Mouse (Mus musculus): ENCODE measurements around the gene Traf3ip3. TPM values are rescaled to one million over a fixed set of nuclear protein-coding genes. Genes with fewer than 3 reads are reported as not detected.
A peak's percentile ranks its signal among the peaks of the same experiment; 100 is the strongest.

Traf3ip3 gene
- 0.58 and 1.0 TPM in 2 replicates for polyA plus RNA-seq (2015; fragmentation: Nextera tagmentation; extraction: Ambion mirVana)

DNA sequence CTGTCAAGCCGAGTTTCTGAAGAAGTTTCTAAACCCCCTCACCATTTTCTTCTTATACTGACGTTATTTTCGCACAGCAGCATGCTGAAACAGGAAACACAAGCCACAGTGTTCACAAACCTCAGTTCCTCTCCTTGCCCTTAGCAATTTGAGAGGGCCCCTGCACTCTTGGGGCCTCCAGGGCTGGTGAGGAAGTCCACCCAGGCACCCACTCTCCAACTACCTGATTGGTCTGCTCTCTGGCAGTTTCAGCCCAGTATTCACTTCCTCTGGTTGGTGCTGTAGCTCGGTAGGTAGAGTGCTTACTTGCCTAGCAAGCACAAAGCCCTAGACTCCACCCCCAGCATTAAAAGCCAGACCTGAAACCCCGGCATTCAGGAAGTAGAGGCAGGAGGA, at the start of gene Traf3ip3:
Gene Traf3ip3, minus strand, starts transcription at position 321 of the 396 bp plus-strand sequence.
- ATAC-seq: no peak
- WGBS: 64% methylated on average over 5 of the region's 5 CpGs

DNA sequence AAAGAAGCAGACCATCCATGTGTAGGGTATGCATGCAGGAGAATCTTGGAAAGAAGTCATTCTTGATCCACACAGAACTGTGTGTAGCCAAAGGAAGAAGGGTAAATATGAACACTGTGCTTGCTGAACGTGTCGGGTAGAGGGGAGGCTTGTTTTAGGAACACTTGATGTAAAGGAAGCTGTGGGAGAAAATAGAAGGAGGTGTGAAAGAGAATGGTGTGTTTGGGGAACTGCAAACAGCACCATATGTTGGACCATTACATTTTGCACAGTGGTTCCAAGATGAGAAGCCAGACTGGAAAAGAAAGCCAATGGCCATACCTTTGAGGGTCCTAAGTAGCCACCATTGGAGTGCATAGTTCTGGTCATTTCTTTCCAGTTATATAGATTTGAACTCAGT, 48.5 kb upstream of the Traf3ip3 start:
- H3K4me2 ChIP-seq: no peak overlapping the region
- 85% methylated on average over 2 of the region's 2 CpGs for WGBS

More for the DNA sequence above, at the start of gene Traf3ip3:
- Histone ChIP-seq H3K9ac (no peak within 1 kb of the TSS), H3K4me3 (no peak within 1 kb of the TSS), H3K4me1 (no peaks in the 10 kb centered on the region), H3K9me3 (replicated peaks) (no peaks in the 10 kb centered on the region), H3K27ac (no peak within 1 kb of the TSS), H3K27me3 (no peaks in the 10 kb centered on the region), H3K36me3 (ENCODE audit: poor library complexity, severe bottlenecking) (no peaks in the 10 kb centered on the region), H3K4me2 (no peak within 1 kb of the TSS)

DNA sequence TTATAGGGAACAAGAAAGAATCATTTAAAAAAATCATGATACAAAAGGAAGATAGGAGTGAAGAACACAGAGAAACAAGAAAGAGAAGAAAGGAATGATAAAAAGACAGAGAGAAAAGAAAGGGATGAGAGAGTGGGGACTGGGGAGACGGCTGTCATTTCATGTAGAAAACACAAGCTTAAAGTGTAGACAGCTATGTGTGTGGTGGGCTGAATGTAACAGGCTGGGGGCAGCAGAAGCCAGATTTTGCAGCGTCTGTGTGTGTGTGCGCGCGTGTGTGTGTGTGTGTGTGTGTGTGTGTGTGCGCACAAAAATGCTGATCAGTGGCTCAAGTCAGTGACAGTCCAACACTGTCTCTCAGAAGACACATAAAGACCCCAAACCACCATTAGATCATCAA, 42.7 kb upstream of the Traf3ip3 start:
- peak; percentile 48; the same call in 1 of the 2 replicates for ATAC-seq
- Histone ChIP-seq H3K27me3 (no peaks in the 10 kb centered on the region), H3K4me3 (no peak overlapping the region), H3K4me1 (0 out of 2 replicates have a peak, but pooled peaks cover 4% of the 10 kb centered on the region), H3K9ac (no peak overlapping the region), H3K9me3 (replicated peaks) (no peaks in the 10 kb centered on the region), H3K4me2 (no peak overlapping the region), H3K36me3 (ENCODE audit: poor library complexity, severe bottlenecking) (no peaks in the 10 kb centered on the region), H3K27ac (no peak overlapping the region)
- 75% methylated on average over 6 of the region's 6 CpGs for WGBS

More for the DNA sequence above, 48.5 kb upstream of the Traf3ip3 start:
- Histone ChIP-seq H3K4me1 (no peaks in the 10 kb centered on the region), H3K36me3 (ENCODE audit: poor library complexity, severe bottlenecking) (no peaks in the 10 kb centered on the region), H3K9me3 (replicated peaks) (no peaks in the 10 kb centered on the region), H3K4me3 (no peak overlapping the region), H3K27ac (no peak overlapping the region), H3K27me3 (no peaks in the 10 kb centered on the region), H3K9ac (no peak overlapping the region)
- no peak for ATAC-seq

DNA sequence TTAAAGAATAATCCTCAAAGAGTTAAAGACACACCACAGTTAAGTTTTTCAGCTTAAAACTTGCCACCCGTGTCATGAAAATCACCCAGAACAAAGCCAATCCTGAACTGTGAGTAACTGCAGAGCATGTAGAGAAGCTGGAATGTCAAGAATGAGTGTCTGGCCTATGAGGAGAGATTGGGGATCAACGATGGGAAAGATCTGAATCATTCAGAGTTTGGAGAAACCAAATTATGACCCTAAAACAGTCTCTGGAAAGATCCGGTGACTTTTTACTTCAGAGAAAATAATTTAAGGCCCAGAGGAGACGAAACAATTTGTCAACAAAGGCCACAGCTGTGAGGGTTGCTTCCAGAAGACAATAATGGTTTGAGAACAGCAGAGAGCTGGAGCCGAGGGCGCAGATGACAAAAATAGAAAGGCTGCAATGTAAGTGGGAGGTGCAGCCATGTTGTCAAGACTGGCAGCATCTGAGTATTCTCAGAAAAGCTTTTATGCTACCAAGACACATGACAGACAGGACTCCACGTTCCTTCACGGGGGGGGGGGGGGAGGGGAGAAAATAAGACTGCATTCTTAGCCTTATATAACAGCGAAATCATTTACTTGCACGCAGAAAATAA, 42.2 kb upstream of the Traf3ip3 start:
- H3K4me2 ChIP-seq: no peak overlapping the region
- H3K4me3 ChIP-seq: no peak overlapping the region
- ATAC-seq: peak; percentile 62; the same call in 1 of the 2 replicates
- H3K36me3 ChIP-seq (ENCODE audit: poor library complexity, severe bottlenecking): no peaks in the 10 kb centered on the region
- H3K27ac ChIP-seq: no peak overlapping the region
- no peaks in the 10 kb centered on the region for H3K27me3 ChIP-seq
- no peaks in the 10 kb centered on the region for H3K9me3 ChIP-seq (replicated peaks)
- no peak overlapping the region for H3K9ac ChIP-seq
- H3K4me1 ChIP-seq: 0 out of 2 replicates have a peak, but pooled peaks cover 4% of the 10 kb centered on the region
- 60% methylated on average over 10 of the region's 10 CpGs for WGBS

DNA sequence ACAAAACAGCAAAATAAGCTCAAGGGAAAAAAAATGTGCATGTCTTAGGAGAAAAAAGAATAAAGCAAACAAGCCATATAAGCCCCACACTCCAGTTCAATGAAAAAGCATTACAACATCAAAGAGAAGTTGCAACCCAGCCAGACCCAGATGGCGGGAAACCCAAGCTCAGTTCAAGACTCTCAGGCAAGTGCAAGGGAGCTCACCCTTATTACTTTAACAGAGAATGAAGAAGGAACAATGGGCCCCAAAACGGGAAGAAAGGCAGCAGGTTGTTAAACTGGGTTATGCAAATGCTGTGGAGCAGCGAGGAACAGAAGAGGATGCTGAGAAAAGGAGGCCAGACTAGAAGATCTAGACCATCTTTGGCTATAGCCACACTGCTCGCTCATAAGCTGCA, 41.4 kb upstream of the Traf3ip3 start:
- ATAC-seq: no peak
- no peak overlapping the region for H3K4me2 ChIP-seq
- H3K27me3 ChIP-seq: no peaks in the 10 kb centered on the region
- WGBS: 41% methylated on average over 4 of the region's 4 CpGs
- 0 out of 2 replicates have a peak, but pooled peaks cover 4% of the 10 kb centered on the region for H3K4me1 ChIP-seq
- no peak overlapping the region for H3K9ac ChIP-seq
- H3K27ac ChIP-seq: no peak overlapping the region
- H3K9me3 ChIP-seq (replicated peaks): no peaks in the 10 kb centered on the region
- H3K36me3 ChIP-seq (ENCODE audit: poor library complexity, severe bottlenecking): no peaks in the 10 kb centered on the region
- H3K4me3 ChIP-seq: no peak overlapping the region

DNA sequence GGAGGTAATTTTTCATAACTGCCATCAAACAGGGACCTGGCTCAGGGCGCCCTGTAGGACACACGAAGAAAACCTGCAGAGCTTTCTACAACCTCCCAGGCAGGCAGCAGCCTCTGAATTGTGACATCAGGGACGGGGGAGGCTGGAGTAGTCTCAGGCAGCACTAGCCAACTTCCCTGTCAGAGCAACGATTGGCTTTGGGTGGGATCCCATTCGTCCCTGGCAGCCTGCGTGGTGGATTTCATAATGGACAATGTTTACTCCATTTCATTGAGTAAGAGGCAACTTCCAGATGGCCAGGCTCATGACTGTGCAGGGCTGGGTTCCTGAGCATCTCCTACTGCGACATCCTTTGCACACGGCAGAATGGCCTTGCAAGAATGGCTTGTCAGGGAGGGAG, 40.7 kb upstream of the Traf3ip3 start:
- Histone ChIP-seq H3K27ac (no peak overlapping the region), H3K9ac (no peak overlapping the region), H3K27me3 (no peaks in the 10 kb centered on the region), H3K4me1 (0 out of 2 replicates have a peak, but pooled peaks cover 4% of the 10 kb centered on the region), H3K4me2 (no peak overlapping the region), H3K9me3 (replicated peaks) (no peaks in the 10 kb centered on the region), H3K4me3 (no peak overlapping the region), H3K36me3 (ENCODE audit: poor library complexity, severe bottlenecking) (no peaks in the 10 kb centered on the region)
- ATAC-seq: peak; percentile 38; the same call in 1 of the 2 replicates
- 75% methylated on average over 8 of the region's 8 CpGs for WGBS

DNA sequence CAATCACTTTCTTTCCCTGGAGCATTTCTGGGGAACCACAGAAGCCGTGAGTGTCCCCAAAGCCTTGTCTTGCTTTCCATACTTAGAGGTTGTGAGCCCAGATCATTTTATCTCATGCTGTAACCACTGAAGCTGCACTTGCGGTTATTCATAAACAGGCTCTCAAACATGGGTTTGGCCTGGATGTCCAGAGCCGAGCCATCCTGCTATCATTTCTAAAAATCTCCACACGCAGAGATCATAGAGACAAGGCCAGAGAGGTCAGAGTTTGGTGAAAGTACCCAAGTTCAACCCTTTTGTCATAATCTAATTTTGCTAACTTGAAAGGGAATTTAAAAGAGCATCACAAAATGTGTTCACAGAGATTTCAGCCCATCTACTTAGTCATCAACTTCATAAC, 39.9 kb upstream of the Traf3ip3 start:
- Histone ChIP-seq H3K27me3 (no peaks in the 10 kb centered on the region), H3K4me3 (no peak overlapping the region), H3K9me3 (replicated peaks) (no peaks in the 10 kb centered on the region), H3K4me2 (no peak overlapping the region), H3K9ac (no peak overlapping the region), H3K27ac (no peak overlapping the region), H3K4me1 (0 out of 2 replicates have a peak, but pooled peaks cover 4% of the 10 kb centered on the region), H3K36me3 (ENCODE audit: poor library complexity, severe bottlenecking) (no peaks in the 10 kb centered on the region)
- no peak for ATAC-seq
- WGBS: 94% methylated on average over 4 of the region's 4 CpGs

DNA sequence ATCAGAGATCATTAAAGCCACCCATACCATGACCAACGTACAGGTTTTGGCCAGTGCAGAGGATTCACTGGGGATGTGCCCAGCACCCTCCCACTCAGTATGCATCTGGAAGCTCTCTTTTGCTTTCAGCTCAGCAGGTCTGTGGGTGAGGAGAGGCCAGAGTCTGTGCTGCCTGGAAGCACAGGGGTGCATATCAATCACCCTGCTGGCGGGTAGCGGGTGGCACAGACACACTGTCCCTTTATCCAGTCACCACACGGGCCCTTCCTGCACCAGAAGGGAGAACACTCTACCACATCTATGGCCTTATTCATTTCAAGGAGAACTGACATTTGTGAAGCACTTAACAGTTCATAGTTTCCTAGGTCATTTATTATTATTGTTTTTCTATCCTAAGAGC, 36.9 kb upstream of the Traf3ip3 start:
- Histone ChIP-seq H3K9ac (no peak overlapping the region), H3K4me2 (no peak overlapping the region), H3K27me3 (no peaks in the 10 kb centered on the region), H3K9me3 (replicated peaks) (no peaks in the 10 kb centered on the region), H3K4me3 (no peak overlapping the region), H3K4me1 (0 out of 2 replicates have a peak, but pooled peaks cover 4% of the 10 kb centered on the region), H3K36me3 (ENCODE audit: poor library complexity, severe bottlenecking) (no peaks in the 10 kb centered on the region), H3K27ac (no peak overlapping the region)
- 64% methylated on average over 4 of the region's 4 CpGs for WGBS
- ATAC-seq: no peak

DNA sequence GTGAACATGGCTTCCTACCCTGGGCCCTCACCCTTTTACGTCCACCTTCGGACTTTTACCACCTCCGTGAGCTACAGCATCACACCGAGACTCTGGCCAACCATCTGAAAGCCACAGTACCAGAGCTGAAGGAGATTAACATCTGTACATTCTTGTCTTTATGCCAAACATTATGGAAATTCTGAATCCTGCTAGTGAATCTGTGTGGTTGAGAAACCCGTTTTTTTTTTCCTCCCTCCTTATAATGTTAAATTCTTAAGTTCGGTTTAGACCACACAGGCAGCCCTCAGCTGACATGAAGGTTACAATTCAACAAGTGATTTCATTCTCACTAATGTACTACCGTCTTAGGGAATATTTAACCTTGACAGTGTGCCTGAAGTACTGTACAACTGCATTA, 33.4 kb upstream of the Traf3ip3 start:
- Histone ChIP-seq H3K9ac (no peak overlapping the region), H3K36me3 (ENCODE audit: poor library complexity, severe bottlenecking) (no peaks in the 10 kb centered on the region), H3K4me1 (no peaks in the 10 kb centered on the region), H3K27me3 (no peaks in the 10 kb centered on the region), H3K4me2 (no peak overlapping the region), H3K9me3 (replicated peaks) (no peaks in the 10 kb centered on the region), H3K4me3 (no peak overlapping the region), H3K27ac (no peak overlapping the region)
- ATAC-seq: no peak
- 89% methylated on average over 7 of the region's 7 CpGs for WGBS

DNA sequence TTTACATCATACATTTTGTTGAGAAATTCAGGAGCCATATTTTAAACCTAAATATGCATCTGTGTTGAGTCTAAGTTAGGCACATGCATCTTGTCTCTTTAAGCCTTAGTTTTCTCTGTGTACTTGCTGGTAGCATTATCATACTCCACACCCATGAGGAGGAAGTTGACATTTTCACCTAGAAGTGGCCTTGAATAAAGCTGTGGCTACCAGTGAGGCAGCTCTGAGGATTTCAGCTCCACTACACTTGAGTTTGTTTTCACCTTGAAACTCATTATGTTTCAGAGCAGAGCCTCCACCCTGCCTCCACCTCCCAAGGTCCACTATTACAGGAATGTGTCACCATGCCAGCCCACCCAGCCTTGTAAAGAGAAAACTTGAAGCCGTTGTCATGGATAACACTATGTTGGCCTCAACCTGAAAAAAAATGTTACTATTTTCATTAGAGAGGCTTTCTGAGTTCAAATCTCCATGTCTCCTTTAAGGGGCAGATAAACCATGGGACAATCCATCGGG, 32.7 kb upstream of the Traf3ip3 start:
- H3K9me3 ChIP-seq (replicated peaks): no peaks in the 10 kb centered on the region
- WGBS: 98% methylated on average over 2 of the region's 2 CpGs
- no peaks in the 10 kb centered on the region for H3K36me3 ChIP-seq (ENCODE audit: poor library complexity, severe bottlenecking)
- no peak overlapping the region for H3K4me2 ChIP-seq
- no peak overlapping the region for H3K4me3 ChIP-seq
- H3K27ac ChIP-seq: no peak overlapping the region
- H3K4me1 ChIP-seq: no peaks in the 10 kb centered on the region
- H3K27me3 ChIP-seq: no peaks in the 10 kb centered on the region
- ATAC-seq: no peak
- H3K9ac ChIP-seq: no peak overlapping the region

DNA sequence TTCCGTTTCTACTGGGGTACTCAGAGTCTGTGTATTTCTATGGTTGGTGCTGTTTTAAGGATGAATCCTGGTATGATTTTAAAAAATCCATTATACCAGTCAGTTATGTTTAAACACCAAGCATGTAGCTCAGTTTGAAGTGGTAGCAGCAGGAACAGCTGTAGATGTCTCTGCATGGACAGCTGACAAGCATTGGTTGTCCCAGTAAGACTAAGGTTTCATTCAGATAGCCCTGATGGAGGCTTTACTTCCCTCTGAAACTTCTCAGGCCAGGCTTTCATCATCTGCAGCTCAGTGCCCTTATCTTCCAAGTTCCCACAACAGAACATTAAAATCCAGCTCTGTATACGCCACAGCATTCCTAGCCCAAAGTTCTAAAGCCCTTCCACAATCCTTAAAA, 31.2 kb upstream of the Traf3ip3 start:
- Histone ChIP-seq H3K9ac (no peak overlapping the region), H3K27ac (no peak overlapping the region), H3K9me3 (replicated peaks) (no peaks in the 10 kb centered on the region), H3K4me2 (no peak overlapping the region), H3K4me1 (no peaks in the 10 kb centered on the region), H3K4me3 (no peak overlapping the region), H3K27me3 (no peaks in the 10 kb centered on the region), H3K36me3 (ENCODE audit: poor library complexity, severe bottlenecking) (no peaks in the 10 kb centered on the region)
- WGBS: 95% methylated on average over 2 of the region's 2 CpGs
- no peak for ATAC-seq

DNA sequence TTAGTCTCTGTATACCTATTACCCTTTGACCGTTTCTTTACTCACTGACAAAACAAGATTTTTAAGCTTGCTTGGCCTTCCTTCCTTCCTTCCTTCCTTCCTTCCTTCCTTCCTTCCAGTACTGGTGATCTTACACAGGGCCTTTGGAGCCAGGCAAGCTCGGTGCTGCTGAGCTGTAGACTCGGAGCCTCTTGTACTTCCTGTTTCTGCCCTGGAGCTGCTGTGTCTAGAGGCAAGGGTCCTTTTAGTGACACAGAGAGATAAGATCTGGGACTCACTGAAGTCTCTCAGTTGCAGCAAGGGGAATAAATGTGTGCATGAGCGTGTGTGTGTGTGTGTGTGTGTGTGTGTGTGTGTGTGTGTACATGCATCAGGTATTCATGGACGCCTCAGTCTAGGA, 29.4 kb upstream of the Traf3ip3 start:
- 82% methylated on average over 5 of the region's 5 CpGs for WGBS
- H3K36me3 ChIP-seq (ENCODE audit: poor library complexity, severe bottlenecking): no peaks in the 10 kb centered on the region
- H3K4me3 ChIP-seq: no peak overlapping the region
- H3K4me2 ChIP-seq: no peak overlapping the region
- no peak for ATAC-seq
- no peaks in the 10 kb centered on the region for H3K4me1 ChIP-seq
- H3K9me3 ChIP-seq (replicated peaks): no peaks in the 10 kb centered on the region
- H3K27ac ChIP-seq: no peak overlapping the region
- no peak overlapping the region for H3K9ac ChIP-seq
- no peaks in the 10 kb centered on the region for H3K27me3 ChIP-seq

DNA sequence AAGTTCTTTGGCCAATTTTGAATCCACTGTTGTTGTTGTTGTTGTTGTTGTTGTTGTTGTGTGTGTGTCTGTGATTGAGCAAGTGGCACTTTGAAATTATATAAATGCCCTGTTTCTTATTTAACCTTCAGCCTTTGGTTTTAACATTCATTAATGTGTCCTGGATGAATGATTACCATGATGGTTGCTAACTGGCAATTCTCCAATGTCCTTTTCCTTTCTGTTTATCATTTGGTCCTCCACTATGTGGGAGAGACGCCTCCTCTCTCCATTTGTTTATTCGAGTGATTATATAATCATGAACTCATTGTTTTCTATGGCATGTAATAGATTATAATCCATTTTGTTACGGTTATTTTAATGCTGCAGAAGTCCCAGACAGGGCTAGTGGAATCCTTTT, 29.0 kb upstream of the Traf3ip3 start:
- no peaks in the 10 kb centered on the region for H3K27me3 ChIP-seq
- H3K4me3 ChIP-seq: no peak overlapping the region
- H3K4me2 ChIP-seq: no peak overlapping the region
- H3K27ac ChIP-seq: no peak overlapping the region
- 85% methylated on average over 3 of the region's 3 CpGs for WGBS
- peaks cover 2% of the 10 kb centered on the region; the same call in 1 of the 2 replicates for H3K4me1 ChIP-seq
- H3K9me3 ChIP-seq (replicated peaks): no peaks in the 10 kb centered on the region
- no peak overlapping the region for H3K9ac ChIP-seq
- no peaks in the 10 kb centered on the region for H3K36me3 ChIP-seq (ENCODE audit: poor library complexity, severe bottlenecking)
- ATAC-seq: no peak

All from forebrain, embryonic 13.5 days (tissue).